Mouse (Mus musculus): ENCODE measurements around the gene Ticrr.

The Ticrr gene

GRCm38 (mm10) chr7:79659578-79660290 lies at the start of gene Ticrr:
Gene Ticrr, plus strand, starts transcription at chr7:79660196.
- DNase-seq (ENCODE audit: low read depth, low spot score), result peak; percentile 94

- no peak for DNase-seq (ENCODE audit: low read depth, low spot score)
Measured at GRCm38 (mm10) chr7:79611901-79612300, 48.1 kb upstream of the Ticrr start.

GRCm38 (mm10) chr7:79612783-79613182 lies 47.2 kb upstream of the Ticrr start:
- peak; percentile 56 for DNase-seq (ENCODE audit: low read depth, low spot score)

GRCm38 (mm10) chr7:79613314-79613713 lies 46.7 kb upstream of the Ticrr start:
- no peak for DNase-seq (ENCODE audit: low read depth, low spot score)

- DNase-seq (ENCODE audit: low read depth, low spot score), result no peak
Measured at GRCm38 (mm10) chr7:79615008-79615407, 45.0 kb upstream of the Ticrr start.

- DNase-seq (ENCODE audit: low read depth, low spot score), result no peak
Measured at GRCm38 (mm10) chr7:79615941-79616340, 44.1 kb upstream of the Ticrr start.

- no peak for DNase-seq (ENCODE audit: low read depth, low spot score)
Measured at GRCm38 (mm10) chr7:79617418-79617817, 42.6 kb upstream of the Ticrr start, which contains the start of gene Rhcg. Gene Rhcg, minus strand, starts transcription at chr7:79617657.

GRCm38 (mm10) chr7:79619493-79619892 lies 40.5 kb upstream of the Ticrr start:
- DNase-seq (ENCODE audit: low read depth, low spot score), result no peak

GRCm38 (mm10) chr7:79623086-79623485 lies 36.9 kb upstream of the Ticrr start:
- DNase-seq (ENCODE audit: low read depth, low spot score), result no peak

GRCm38 (mm10) chr7:79626170-79626569 lies 33.8 kb upstream of the Ticrr start:
- no peak for DNase-seq (ENCODE audit: low read depth, low spot score)

GRCm38 (mm10) chr7:79628271-79628913 lies 31.6 kb upstream of the Ticrr start:
- no peak for DNase-seq (ENCODE audit: low read depth, low spot score)

- no peak for DNase-seq (ENCODE audit: low read depth, low spot score)
Measured at GRCm38 (mm10) chr7:79631773-79632348, 28.1 kb upstream of the Ticrr start.

GRCm38 (mm10) chr7:79647233-79647632 lies 12.8 kb upstream of the Ticrr start:
- no peak for DNase-seq (ENCODE audit: low read depth, low spot score)

- no peak for DNase-seq (ENCODE audit: low read depth, low spot score)
Measured at GRCm38 (mm10) chr7:79649005-79649404, 11.0 kb upstream of the Ticrr start.

- DNase-seq (ENCODE audit: low read depth, low spot score), result peak; percentile 61
Measured at GRCm38 (mm10) chr7:79654185-79654584, 5.8 kb upstream of the Ticrr start.

GRCm38 (mm10) chr7:79654586-79654985 lies 5.4 kb upstream of the Ticrr start:
- peak; percentile 71 for DNase-seq (ENCODE audit: low read depth, low spot score)

- DNase-seq (ENCODE audit: low read depth, low spot score), result no peak
Measured at GRCm38 (mm10) chr7:79660291-79661150, 525 bp downstream of the Ticrr start.

GRCm38 (mm10) chr7:79661253-79661890 lies 1.4 kb downstream of the Ticrr start:
- no peak for DNase-seq (ENCODE audit: low read depth, low spot score)

GRCm38 (mm10) chr7:79666690-79667089 lies 6.7 kb downstream of the Ticrr start:
- no peak for DNase-seq (ENCODE audit: low read depth, low spot score)

- no peak for DNase-seq (ENCODE audit: low read depth, low spot score)
Measured at GRCm38 (mm10) chr7:79670900-79671604, 11.1 kb downstream of the Ticrr start.

- DNase-seq (ENCODE audit: low read depth, low spot score), result no peak
Measured at GRCm38 (mm10) chr7:79679186-79679585, 19.2 kb downstream of the Ticrr start.

Measured in WW6 (cell line).